Mouse (Mus musculus) CH12.LX (cell line): ENCODE data around the gene Mfsd6l.

Experiments
- CTCF ChIP-seq, 2 experiments: IDR thresholded peaks in 1 of 2; conservative IDR thresholded peaks in 1 of 2; 2 replicates each; pipeline ENCODE4 v1.5.1; 2011 to 2012; ENCODE audit warnings: low read depth in 2 of 2, low read length in 2 of 2, improper control_type of control experiment in 1 of 2, inconsistent platforms in 1 of 2, mild to moderate bottlenecking in 1 of 2, moderate library complexity in 1 of 2
- ELF1 ChIP-seq: IDR thresholded peaks from 2 replicates; pipeline ENCODE4 v1.6.1; 2014; ENCODE audit warnings: low read depth, mild to moderate bottlenecking, inconsistent platforms, low read length, improper control_type of control experiment
- ETS1 ChIP-seq: conservative IDR thresholded peaks from 2 replicates; pipeline ENCODE4 v1.6.1; 2012; ENCODE audit warnings: low read depth, mild to moderate bottlenecking, inconsistent platforms, low read length, improper control_type of control experiment, moderate library complexity
- HCFC1 ChIP-seq: IDR thresholded peaks from 2 replicates; pipeline ENCODE4 v1.6.1; 2012; ENCODE audit warnings: low read depth, mild to moderate bottlenecking, inconsistent platforms, low read length, improper control_type of control experiment
- JUN ChIP-seq: IDR thresholded peaks from 2 replicates; pipeline ENCODE4 v1.6.1; 2011; ENCODE audit warnings: low read depth, mild to moderate bottlenecking, low read length, improper control_type of control experiment, moderate library complexity; ENCODE audit not compliant: insufficient read depth
- JUND ChIP-seq: conservative IDR thresholded peaks from 2 replicates; pipeline ENCODE4 v1.6.1; 2011; ENCODE audit warnings: low read depth, low read length, improper control_type of control experiment
- MAX ChIP-seq: IDR thresholded peaks from 2 replicates; pipeline ENCODE4 v1.6.1; 2011; ENCODE audit warnings: low read length, improper control_type of control experiment
- MAZ ChIP-seq: IDR thresholded peaks from 2 replicates; pipeline ENCODE4 v1.6.1; 2012; ENCODE audit warnings: low read depth, mild to moderate bottlenecking, inconsistent platforms, low read length, improper control_type of control experiment, moderate library complexity
- POLR2A ChIP-seq: IDR thresholded peaks from 2 replicates; pipeline ENCODE4 v1.6.1; 2011; ENCODE audit warnings: low read depth, mild to moderate bottlenecking, improper control_type of control experiment, low read length
- POLR2AphosphoS2 ChIP-seq: IDR thresholded peaks from 2 replicates; pipeline ENCODE4 v1.6.1; 2011; ENCODE audit warnings: low read depth, low read length, improper control_type of control experiment
- RCOR1 ChIP-seq: conservative IDR thresholded peaks from 2 replicates; pipeline ENCODE4 v1.6.1; 2012; ENCODE audit warnings: low read depth, mild to moderate bottlenecking, inconsistent platforms, low read length, improper control_type of control experiment
- SMC3 ChIP-seq: IDR thresholded peaks from 2 replicates; pipeline ENCODE4 v1.6.1; 2011; ENCODE audit warnings: low read depth, low read length, improper control_type of control experiment
- TBP ChIP-seq: conservative IDR thresholded peaks from 2 replicates; pipeline ENCODE4 v1.6.1; 2011; ENCODE audit warnings: low read depth, low read length, improper control_type of control experiment
- ZC3H11A ChIP-seq: IDR thresholded peaks from 2 replicates; pipeline ENCODE4 v1.6.1; 2012; ENCODE audit warnings: low read depth, mild to moderate bottlenecking, inconsistent platforms, low read length, improper control_type of control experiment

DNA sequence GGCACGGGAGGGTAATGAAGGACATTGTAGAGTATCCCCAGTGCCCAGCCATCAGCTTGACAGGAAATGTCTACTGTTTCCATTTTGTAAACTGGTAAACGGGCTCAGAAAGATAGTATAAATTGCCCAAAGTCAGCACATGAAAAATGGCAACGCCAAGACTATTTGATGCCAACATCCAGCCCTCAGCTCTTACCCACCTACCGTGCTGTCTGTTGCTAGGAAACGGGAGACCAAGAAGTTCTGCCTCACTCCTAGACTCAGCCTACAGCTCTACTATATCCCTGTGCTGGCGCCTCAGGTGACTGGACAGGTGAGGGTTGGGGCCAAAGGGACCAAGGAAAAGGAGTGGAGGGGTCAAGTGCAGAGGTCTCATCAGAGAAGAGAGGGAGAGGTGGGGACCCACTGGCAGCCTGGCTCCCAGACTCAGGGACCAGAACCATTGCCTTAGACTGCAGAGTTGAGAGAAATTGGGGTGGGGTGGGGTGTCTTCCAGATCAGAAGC is 22.0 kb upstream of the Mfsd6l start:
- TF ChIP-seq ELF1 (no peak), SMC3 (no peak), POLR2A (no peak), POLR2AphosphoS2 (no peak), TBP (no peak), JUN (no peak), MAZ (no peak), ZC3H11A (no peak), ETS1 (no peak), CTCF (conservative IDR thresholded peaks at IDR 0.05 in 1 of 2, IDR thresholded peaks at IDR 0.05 in 1 of 2; ENCODE audit: low read depth in 2 of 2, low read length in 2 of 2) (no peak), MAX (no peak), RCOR1 (no peak), JUND (no peak), HCFC1 (no peak)
